22 mouse cellular contexts compared by ENCODE assay signal in genomic region chr7:133155621-133156020, GRCm38 (mm10).
"Had no signal": no experiment of that assay in that cellular context is flagged by ENCODE, and none has a peak within 500 bp of the region (broad histone marks: within the 10 kb centered on the region; RNA-seq: fewer than 3 reads in every experiment).

No protein-coding gene starts in this region.

- ATAC-seq: hindbrain, embryonic 16.5 days; inflammation-experienced regulatory T-cells, adult 6 months; intestine, embryonic 15.5 days; liver, embryonic 12.5 days had no signal

- H3K27me3 ChIP-seq: hindbrain, embryonic 12.5 days; intestine, embryonic 15.5 days; kidney, embryonic 15.5 days; limb, embryonic 13.5 days; limb, embryonic 15.5 days; liver, embryonic 12.5 days had no signal

- DNase-seq: gastrocnemius, adult 2 months; gastrocnemius, postnatal 10 days; gastrocnemius, postnatal 25 days; heart, adult 2 months; heart, postnatal 10 days; heart, postnatal 4 days; kidney, adult 11 months; kidney, adult 2 months; kidney, adult 9 months; kidney, postnatal 14 days; kidney, postnatal 36 days; layer of hippocampus, adult 9-11 months; layer of hippocampus, postnatal 36 days; lung, adult 18-20 months had no signal
